Mouse (Mus musculus) lung, postnatal 0 days (tissue): Measurements from ENCODE around the gene Tmem246.

Experiments used
- CTCF ChIP-seq: IDR thresholded peaks from 2 replicates; pipeline ENCODE4 v1.5.1; 2016; ENCODE audit warnings: antibody characterized with exemption, mild to moderate bottlenecking
- EP300 ChIP-seq: IDR thresholded peaks from 2 replicates; pipeline ENCODE4 v1.6.1; 2016; ENCODE audit warnings: antibody characterized with exemption, mild to moderate bottlenecking, control low read depth

- no peak for TF ChIP-seq CTCF
- no peak for TF ChIP-seq EP300
Measured at GRCm38 (mm10) chr4:49581256-49581655, 16.4 kb downstream of the Tmem246 start.
